Mouse (Mus musculus) ES-E14 (cell line): ENCODE results near the gene Kctd21. TPM values are rescaled to one million over a fixed set of nuclear protein-coding genes. Genes with fewer than 3 reads are reported as not detected.

Source experiments
- DNase-seq: peaks from one replicate; pipeline ENCODE4 v3.0.0-alpha.2; 2013; ENCODE audit warnings: low read depth, low spot score
- H3K27ac ChIP-seq: 2 replicates; pipeline ENCODE4 v1.5.1; 2012; ENCODE audit warnings: low read depth, mild to moderate bottlenecking, low read length, moderate library complexity, mixed read lengths; ENCODE audit not compliant: poor library complexity, insufficient read depth, severe bottlenecking
- H3K36me3 ChIP-seq: 2 replicates; pipeline ENCODE4 v1.6.1; 2012; ENCODE audit warnings: mild to moderate bottlenecking, low read length, moderate library complexity, mixed read lengths; ENCODE audit not compliant: control insufficient read depth, poor library complexity, insufficient read depth, severe bottlenecking
- H3K4me1 ChIP-seq, 2 experiments: fragments of 150-350 bp in 1 of 2; sonication (generic) in 1 of 2; 2 replicates each; pipeline ENCODE4 v1.6.1; 2012; ENCODE audit warnings: low read length in 2 of 2, mild to moderate bottlenecking in 1 of 2, mixed read lengths in 1 of 2; ENCODE audit not compliant: control insufficient read depth in 2 of 2, insufficient read depth in 2 of 2, poor library complexity in 1 of 2
- H3K4me3 ChIP-seq, 2 experiments: fragments of 150-350 bp in 1 of 2; sonication (generic) in 1 of 2; 2 replicates each; pipeline ENCODE4 v1.5.1; 2012; ENCODE audit warnings: low read length in 2 of 2, low read depth in 1 of 2, mild to moderate bottlenecking in 1 of 2, mixed read lengths in 1 of 2; ENCODE audit not compliant: insufficient read depth in 1 of 2, poor library complexity in 1 of 2, severe bottlenecking in 1 of 2
- H3K9ac ChIP-seq: 2 replicates; pipeline ENCODE4 v1.6.1; 2012; ENCODE audit warnings: low read depth, mild to moderate bottlenecking, low read length, mixed read lengths; ENCODE audit not compliant: poor library complexity, insufficient read depth, severe bottlenecking
- H3K9me3 ChIP-seq: fragments of 150-350 bp; sonication (generic); 2 replicates; pipeline ENCODE4 v1.6.1; 2012; ENCODE audit warnings: low read depth, mild to moderate bottlenecking, low read length; ENCODE audit not compliant: control insufficient read depth, insufficient read depth
- CHD2 ChIP-seq: IDR thresholded peaks from 2 replicates; pipeline ENCODE4 v1.6.1; 2014; ENCODE audit warnings: mild to moderate bottlenecking, low read depth, low read length, inconsistent platforms
- HCFC1 ChIP-seq: IDR thresholded peaks from 2 replicates; pipeline ENCODE4 v1.6.1; 2012; ENCODE audit warnings: low read length, inconsistent platforms, borderline replicate concordance; ENCODE audit not compliant: insufficient read depth
- MAFK ChIP-seq: IDR thresholded peaks from 2 replicates; pipeline ENCODE4 v1.6.1; 2014; ENCODE audit warnings: mild to moderate bottlenecking, low read depth, low read length, inconsistent platforms; ENCODE audit not compliant: insufficient read depth
- ZC3H11A ChIP-seq: IDR thresholded peaks from 2 replicates; pipeline ENCODE4 v1.6.1; 2012; ENCODE audit warnings: low read depth, mild to moderate bottlenecking, inconsistent platforms, low read length, borderline replicate concordance
- ZNF384 ChIP-seq: IDR thresholded peaks from 2 replicates; pipeline ENCODE4 v1.6.1; 2012; ENCODE audit warnings: low read depth, low read length, inconsistent platforms
- in situ Hi-C, 2 experiments: fragments of 600-800 bp; cut with MboI; formaldehyde crosslinking; loops; one replicate each; pipeline ENCODE4 v1.15.1; 2025; ENCODE audit warnings: low sequenced_read_pairs in 2 of 2, inconsistent platforms in 1 of 2; ENCODE audit not compliant: unreplicated experiment in 2 of 2
- total RNA-seq: library from RNA; depleted of rRNA; stranded (reverse); fragments of 300-350 nt; gene quantifications from 2 replicates; pipeline ENCODE4 v1.2.3, GENCODE M21; 2012

The Kctd21 gene
- total RNA-seq, 1 experiment: 1.4 TPM

GRCm38 (mm10) chr7:97342961-97343360, 10.8 kb downstream of the Kctd21 start:
- DNase-seq: no peak
- in situ Hi-C loops: no loop called here
- Histone ChIP-seq H3K9ac (no peak overlapping the region), H3K27ac (no peak overlapping the region), H3K4me3 (no peak overlapping the region), H3K9me3 (no peaks in the 10 kb centered on the region), H3K36me3 (no peaks in the 10 kb centered on the region), H3K4me1 (peaks cover 25 to 30% of the 10 kb centered on the region in 2 experiments; a peak in 3 of 4 replicates)
- TF ChIP-seq MAFK (no peak), ZC3H11A (no peak), HCFC1 (no peak), ZNF384 (no peak), CHD2 (no peak)

GRCm38 (mm10) chr7:97344655-97345054, 12.5 kb downstream of the Kctd21 start:
- peaks cover 15 to 26% of the 10 kb centered on the region in 2 experiments; a peak in 3 of 4 replicates for H3K4me1 ChIP-seq
- DNase-seq: no peak
- in situ Hi-C loops: no loop called here
- H3K36me3 ChIP-seq: no peaks in the 10 kb centered on the region
- H3K9me3 ChIP-seq: no peaks in the 10 kb centered on the region
- H3K9ac ChIP-seq: no peak overlapping the region
- no peak overlapping the region for H3K4me3 ChIP-seq
- H3K27ac ChIP-seq: no peak overlapping the region
- TF ChIP-seq ZNF384: no peak

- no peak overlapping the region for H3K9ac ChIP-seq
- H3K4me1 ChIP-seq: peaks cover 15 to 26% of the 10 kb centered on the region in 2 experiments; a peak in 3 of 4 replicates
- no peak overlapping the region for H3K4me3 ChIP-seq
- in situ Hi-C loops: no loop called here
- no peaks in the 10 kb centered on the region for H3K36me3 ChIP-seq
- no peaks in the 10 kb centered on the region for H3K9me3 ChIP-seq
- no peak overlapping the region for H3K27ac ChIP-seq
- TF ChIP-seq ZNF384 (no peak), ZC3H11A (no peak), MAFK (no peak), CHD2 (no peak), HCFC1 (no peak)
- DNase-seq: no peak
These were observed 13.2 kb downstream of the Kctd21 start for GRCm38 (mm10) chr7:97345229-97345871.

- Histone ChIP-seq H3K27ac (no peak overlapping the region), H3K4me3 (no peak overlapping the region), H3K4me1 (peaks cover 12 to 26% of the 10 kb centered on the region in 2 experiments; a peak in 3 of 4 replicates), H3K9me3 (no peaks in the 10 kb centered on the region), H3K9ac (no peak overlapping the region), H3K36me3 (no peaks in the 10 kb centered on the region)
- in situ Hi-C loops: no loop called here
- TF ChIP-seq CHD2 (no peak), MAFK (no peak), HCFC1 (no peak), ZC3H11A (no peak), ZNF384 (no peak)
- DNase-seq: no peak
These were observed 14.1 kb downstream of the Kctd21 start for GRCm38 (mm10) chr7:97346111-97346821.
